ENCODE assay signal across 22 mouse cellular contexts in genomic region chr15:96046651-96047050, GRCm38 (mm10).
DNase-seq lines count a peak whose midpoint lies in the region; ATAC-seq and TF ChIP-seq lines count a peak whose summit lies in the region.
"Had no signal": no experiment of that assay in that cellular context is flagged by ENCODE, and none has a peak within 500 bp of the region (broad histone marks: within the 10 kb centered on the region; RNA-seq: fewer than 3 reads in every experiment).

No protein-coding gene starts in this region.

- no peak overlapping the region for H3K27ac ChIP-seq in embryonic facial prominence, embryonic 14.5 days (replicated peaks; ENCODE audit: low read depth, low read length)
- H3K27ac ChIP-seq in limb, embryonic 14.5 days (replicated peaks; ENCODE audit: low read depth, low read length) = no peak overlapping the region
- no peak overlapping the region for H3K27ac ChIP-seq in kidney, adult 2 months (ENCODE audit: insufficient read depth, low read depth, low read length)
- H3K27ac ChIP-seq: forebrain, embryonic 12.5 days; hindbrain, embryonic 10.5 days; hindbrain, embryonic 15.5 days had no signal

- no peaks in the 10 kb centered on the region for H3K9me3 ChIP-seq in embryonic facial prominence, embryonic 14.5 days (ENCODE audit: control insufficient read depth, low read length)
- no peaks in the 10 kb centered on the region for H3K9me3 ChIP-seq in limb, embryonic 14.5 days (ENCODE audit: control insufficient read depth, low read length)
- H3K9me3 ChIP-seq: forebrain, embryonic 12.5 days; heart, embryonic 12.5 days; hindbrain, embryonic 10.5 days; hindbrain, embryonic 15.5 days had no signal

- DNase-seq in embryo, embryonic 10 days (ENCODE audit: low spot score) = peak; percentile 28
- DNase-seq in embryo, embryonic 9.5 days (ENCODE audit: extremely low spot score) = no peak
- peak; percentile 40 for DNase-seq in embryo, embryonic 10.5 days (ENCODE audit: low spot score)
- peak; percentile 17 for DNase-seq in embryonic facial prominence, embryonic 14.5 days (ENCODE audit: low spot score)
- peak; percentile 48 for DNase-seq in limb, embryonic 14.5 days (ENCODE audit: low spot score)
- DNase-seq in thymus, postnatal 10 days (ENCODE audit: low spot score in 2 of 2) = no peak
- no peak for DNase-seq in kidney, adult 2 months
- DNase-seq: adrenal gland, adult 2 months; adrenal gland, postnatal 25 days; B cell, adult 2 months; cerebellum, adult 18-20 months; cerebellum, adult 9-11 months; cerebellum, postnatal 36 days; gastrocnemius, postnatal 14 days had no signal

- no peaks in the 10 kb centered on the region for H3K27me3 ChIP-seq in embryonic facial prominence, embryonic 14.5 days (replicated peaks; ENCODE audit: control insufficient read depth, insufficient read depth, low read length)
- H3K27me3 ChIP-seq in limb, embryonic 14.5 days (ENCODE audit: control insufficient read depth, insufficient read depth, low read length) = no peaks in the 10 kb centered on the region
- no peaks in the 10 kb centered on the region for H3K27me3 ChIP-seq in kidney, adult 2 months (replicated peaks; ENCODE audit: control insufficient read depth, insufficient read depth, low read length)
- H3K27me3 ChIP-seq: forebrain, embryonic 12.5 days; heart, embryonic 12.5 days; hindbrain, embryonic 15.5 days; Patski had no signal

- H3K36me3 ChIP-seq in embryonic facial prominence, embryonic 14.5 days (ENCODE audit: control insufficient read depth, insufficient read depth, low read length) = no peaks in the 10 kb centered on the region
- no peaks in the 10 kb centered on the region for H3K36me3 ChIP-seq in limb, embryonic 14.5 days (ENCODE audit: control insufficient read depth, insufficient read depth, low read length)
- H3K36me3 ChIP-seq in kidney, adult 2 months (ENCODE audit: control insufficient read depth, insufficient read depth, low read length) = no peaks in the 10 kb centered on the region
- H3K36me3 ChIP-seq: forebrain, embryonic 12.5 days; heart, embryonic 12.5 days; hindbrain, embryonic 10.5 days; hindbrain, embryonic 15.5 days had no signal

- no peak overlapping the region for H3K9ac ChIP-seq in embryonic facial prominence, embryonic 14.5 days (ENCODE audit: low read depth, low read length)
- no peak overlapping the region for H3K9ac ChIP-seq in limb, embryonic 14.5 days (ENCODE audit: low read depth, low read length, severe bottlenecking)
- H3K9ac ChIP-seq: forebrain, embryonic 12.5 days; heart, embryonic 12.5 days; hindbrain, embryonic 15.5 days had no signal

- 41% methylated on average over 5 of the region's 5 CpGs for WGBS in embryonic facial prominence, embryonic 14.5 days
- WGBS in limb, embryonic 14.5 days = 23% methylated on average over 5 of the region's 5 CpGs
- WGBS in kidney, adult 2 months = 87% methylated on average over 5 of the region's 5 CpGs

- no peak overlapping the region for H3K4me3 ChIP-seq in embryonic facial prominence, embryonic 14.5 days (ENCODE audit: low read depth, low read length)
- no peak overlapping the region for H3K4me3 ChIP-seq in limb, embryonic 14.5 days (replicated peaks; ENCODE audit: low read length)
- H3K4me3 ChIP-seq in kidney, adult 2 months (ENCODE audit: insufficient read depth, low read depth, low read length) = no peak overlapping the region
- H3K4me3 ChIP-seq: forebrain, embryonic 12.5 days; heart, embryonic 12.5 days; hindbrain, embryonic 10.5 days; hindbrain, embryonic 15.5 days had no signal

- no peaks in the 10 kb centered on the region for H3K4me1 ChIP-seq in embryonic facial prominence, embryonic 14.5 days (ENCODE audit: control insufficient read depth, insufficient read depth, low read length)
- peaks cover 6% of the 10 kb centered on the region; the same call in 1 of the 2 replicates for H3K4me1 ChIP-seq in limb, embryonic 14.5 days (ENCODE audit: control insufficient read depth, insufficient read depth, low read length)
- H3K4me1 ChIP-seq in kidney, adult 2 months (ENCODE audit: control insufficient read depth, insufficient read depth, low read length) = no peaks in the 10 kb centered on the region
- H3K4me1 ChIP-seq: forebrain, embryonic 12.5 days; hindbrain, embryonic 10.5 days; hindbrain, embryonic 15.5 days had no signal

- no peak overlapping the region for H3K4me2 ChIP-seq in embryonic facial prominence, embryonic 14.5 days (ENCODE audit: low read depth, low read length)
- H3K4me2 ChIP-seq in limb, embryonic 14.5 days (replicated peaks; ENCODE audit: low read depth, low read length, severe bottlenecking) = no peak overlapping the region
- H3K4me2 ChIP-seq: forebrain, embryonic 12.5 days; heart, embryonic 12.5 days; hindbrain, embryonic 15.5 days had no signal

- TF ChIP-seq CTCF in kidney, adult 2 months (conservative IDR thresholded peaks at IDR 0.05; ENCODE audit: insufficient read depth, insufficient read length, low read depth, low read length) = no peak

- TF ChIP-seq POLR2A in limb, embryonic 14.5 days (IDR thresholded peaks at IDR 0.05; ENCODE audit: borderline replicate concordance, extremely low read depth, insufficient read depth, insufficient read length) = no peak
- no peak for TF ChIP-seq POLR2A in kidney, adult 2 months (IDR thresholded peaks at IDR 0.05; ENCODE audit: low read depth, low read length)

- no peak for ATAC-seq in embryonic facial prominence, embryonic 14.5 days (ENCODE audit: low read depth)
- peak; percentile 9; the same call in 1 of the 2 replicates for ATAC-seq in limb, embryonic 14.5 days (ENCODE audit: low FRiP score, low read depth)
- ATAC-seq: CD4-positive, CD25-positive, alpha-beta regulatory T cell, adult 4 months; forebrain, embryonic 16.5 days; inflammation-experienced regulatory T-cells, adult 6 months; Patski had no signal

Comparison
In these comparisons a context has a peak if more than half of its experiments do, and no peak if none do; other contexts are left out.
1. DNase-seq: peak in embryo, embryonic 10 days (single experiment), embryo, embryonic 10.5 days (single experiment), embryonic facial prominence, embryonic 14.5 days (single experiment) and limb, embryonic 14.5 days (single experiment); none in embryo, embryonic 9.5 days (single experiment), thymus, postnatal 10 days (0 of 2) and kidney, adult 2 months (single experiment).